Mouse (Mus musculus): ENCODE measurements around the gene Wfikkn2.

The Wfikkn2 gene

GRCm38 (mm10) chr11:94189579-94189978 is 56.2 kb downstream of the Wfikkn2 start:
- no peak for DNase-seq (ENCODE audit: low spot score)

Data from T-cell, adult 2 months (primary cell).